Mouse (Mus musculus) neural tube, embryonic 12.5 days (tissue): Measurements from ENCODE around the gene Taar7b. TPM values are rescaled to one million over a fixed set of nuclear protein-coding genes. Genes with fewer than 3 reads are reported as not detected.

Experiments
- ATAC-seq: fragments of 200-750 bp; cut with Nextera tagmentation; 2 replicates; pipeline ENCODE4 v1.8.0; 2017; ENCODE audit warnings: low read depth, mild to moderate bottlenecking, moderate TSS enrichment, moderate library complexity; ENCODE audit not compliant: low FRiP score
- H3K27ac ChIP-seq: fragments of 300-500 bp; sonication (generic); 2 replicates; pipeline ENCODE4 v1.5.1; 2016
- H3K27me3 ChIP-seq: fragments of 300-500 bp; sonication (generic); replicated peaks from 2 replicates; pipeline ENCODE4 v1.6.1; 2016; ENCODE audit warnings: mild to moderate bottlenecking
- H3K36me3 ChIP-seq: fragments of 300-500 bp; sonication (generic); 2 replicates; pipeline ENCODE4 v1.6.1; 2016; ENCODE audit warnings: mild to moderate bottlenecking
- H3K4me1 ChIP-seq: fragments of 300-500 bp; sonication (generic); 2 replicates; pipeline ENCODE4 v1.6.1; 2016
- H3K4me2 ChIP-seq: fragments of 300-500 bp; sonication (generic); replicated peaks from 2 replicates; pipeline ENCODE4 v1.6.1; 2016; ENCODE audit warnings: mild to moderate bottlenecking
- H3K4me3 ChIP-seq: fragments of 300-500 bp; sonication (generic); 2 replicates; pipeline ENCODE4 v1.5.1; 2016
- H3K9ac ChIP-seq: fragments of 300-500 bp; sonication (generic); 2 replicates; pipeline ENCODE4 v1.6.1; 2016; ENCODE audit warnings: mild to moderate bottlenecking
- H3K9me3 ChIP-seq: fragments of 300-500 bp; sonication (generic); 2 replicates; pipeline ENCODE4 v1.6.1; 2016; ENCODE audit warnings: mild to moderate bottlenecking
- WGBS: fragments of 180-500 bp; shearing (Covaris S2); methylation state at CpG from one replicate; pipeline ENCODE4 v1.1.7; 2016; 5-methylcytosine and 5-hydroxymethylcytosine counted together
- polyA plus RNA-seq: library from polyadenylated mRNA; unstranded; fragments of >200 nt; fragmentation: Nextera tagmentation; extraction: Ambion mirVana; gene quantifications from 2 replicates; pipeline ENCODE4 v1.2.1, GENCODE M21; 2016

Taar7b gene
- polyA plus RNA-seq, 1 experiment from 2014 or later: not detected

- H3K4me2 ChIP-seq: no peak within 1 kb of the TSS
- no peaks in the 10 kb centered on the region for H3K4me1 ChIP-seq
- no peaks in the 10 kb centered on the region for H3K36me3 ChIP-seq
- no peak within 1 kb of the TSS for H3K27ac ChIP-seq
- 86% methylated on average over 3 of the region's 3 CpGs for WGBS
- H3K9me3 ChIP-seq: no peaks in the 10 kb centered on the region
- H3K27me3 ChIP-seq: no peaks in the 10 kb centered on the region
- no peak for ATAC-seq
- H3K9ac ChIP-seq: no peak within 1 kb of the TSS
- no peak within 1 kb of the TSS for H3K4me3 ChIP-seq
Observed at GRCm38 (mm10) chr10:23993381-23993780, 6.4 kb upstream of the Taar7b start, which contains the start of gene Taar7a. Gene Taar7a, minus strand, starts transcription at chr10:23993481.

GRCm38 (mm10) chr10:24006442-24006841 is 6.7 kb downstream of the Taar7b start:
- H3K4me3 ChIP-seq: no peak overlapping the region
- no peak overlapping the region for H3K27ac ChIP-seq
- 84% methylated on average over 1 of the region's 1 CpGs for WGBS
- no peaks in the 10 kb centered on the region for H3K27me3 ChIP-seq
- no peaks in the 10 kb centered on the region for H3K36me3 ChIP-seq
- ATAC-seq: no peak
- no peak overlapping the region for H3K9ac ChIP-seq
- no peaks in the 10 kb centered on the region for H3K9me3 ChIP-seq
- no peak overlapping the region for H3K4me2 ChIP-seq
- H3K4me1 ChIP-seq: no peaks in the 10 kb centered on the region

- no peaks in the 10 kb centered on the region for H3K36me3 ChIP-seq
- H3K4me1 ChIP-seq: no peaks in the 10 kb centered on the region
- no peak overlapping the region for H3K4me3 ChIP-seq
- no peaks in the 10 kb centered on the region for H3K27me3 ChIP-seq
- H3K9me3 ChIP-seq: no peaks in the 10 kb centered on the region
- no peak overlapping the region for H3K9ac ChIP-seq
- 69% methylated on average over 2 of the region's 2 CpGs for WGBS
- no peak overlapping the region for H3K27ac ChIP-seq
- H3K4me2 ChIP-seq: no peak overlapping the region
- no peak for ATAC-seq
Observed at GRCm38 (mm10) chr10:24007034-24007433, 7.3 kb downstream of the Taar7b start.

- 89% methylated on average over 1 of the region's 1 CpGs for WGBS
- no peak for ATAC-seq
- H3K27ac ChIP-seq: no peak overlapping the region
- H3K9ac ChIP-seq: no peak overlapping the region
- H3K27me3 ChIP-seq: no peaks in the 10 kb centered on the region
- H3K4me2 ChIP-seq: no peak overlapping the region
- H3K4me1 ChIP-seq: no peaks in the 10 kb centered on the region
- H3K9me3 ChIP-seq: no peaks in the 10 kb centered on the region
- no peaks in the 10 kb centered on the region for H3K36me3 ChIP-seq
- no peak overlapping the region for H3K4me3 ChIP-seq
Observed at GRCm38 (mm10) chr10:24008143-24008542, 8.4 kb downstream of the Taar7b start.

- no peaks in the 10 kb centered on the region for H3K4me1 ChIP-seq
- no peak for ATAC-seq
- H3K27ac ChIP-seq: no peak within 1 kb of the TSS
- no peak within 1 kb of the TSS for H3K4me3 ChIP-seq
- no peak within 1 kb of the TSS for H3K9ac ChIP-seq
- H3K4me2 ChIP-seq: no peak within 1 kb of the TSS
- no peaks in the 10 kb centered on the region for H3K9me3 ChIP-seq
- H3K36me3 ChIP-seq: no peaks in the 10 kb centered on the region
- H3K27me3 ChIP-seq: no peaks in the 10 kb centered on the region
Observed at GRCm38 (mm10) chr10:24026922-24027321, 27.2 kb downstream of the Taar7b start, which contains the start of gene Taar7d. Gene Taar7d, plus strand, starts transcription at chr10:24027222.

- Histone ChIP-seq H3K9ac (no peak overlapping the region), H3K4me1 (no peaks in the 10 kb centered on the region), H3K36me3 (no peaks in the 10 kb centered on the region), H3K27ac (no peak overlapping the region), H3K4me2 (no peak overlapping the region), H3K9me3 (no peaks in the 10 kb centered on the region), H3K4me3 (no peak overlapping the region), H3K27me3 (no peaks in the 10 kb centered on the region)
- ATAC-seq: no peak
Observed at GRCm38 (mm10) chr10:24031347-24031746, 31.6 kb downstream of the Taar7b start.

- no peak within 1 kb of the TSS for H3K4me3 ChIP-seq
- no peaks in the 10 kb centered on the region for H3K9me3 ChIP-seq
- H3K4me2 ChIP-seq: no peak within 1 kb of the TSS
- no peak within 1 kb of the TSS for H3K9ac ChIP-seq
- 88% methylated on average over 2 of the region's 2 CpGs for WGBS
- no peaks in the 10 kb centered on the region for H3K4me1 ChIP-seq
- no peaks in the 10 kb centered on the region for H3K36me3 ChIP-seq
- H3K27me3 ChIP-seq: no peaks in the 10 kb centered on the region
- no peak for ATAC-seq
- no peak within 1 kb of the TSS for H3K27ac ChIP-seq
Observed at GRCm38 (mm10) chr10:24037314-24037713, 37.6 kb downstream of the Taar7b start, which contains the start of gene Taar7e. Gene Taar7e, plus strand, starts transcription at chr10:24037614.

GRCm38 (mm10) chr10:24040120-24040869 is 40.6 kb downstream of the Taar7b start:
- Histone ChIP-seq H3K4me3 (no peak overlapping the region), H3K36me3 (no peaks in the 10 kb centered on the region), H3K4me1 (no peaks in the 10 kb centered on the region), H3K4me2 (no peak overlapping the region), H3K27me3 (no peaks in the 10 kb centered on the region), H3K27ac (no peak overlapping the region), H3K9ac (no peak overlapping the region), H3K9me3 (no peaks in the 10 kb centered on the region)
- no peak for ATAC-seq
- 81% methylated on average over 2 of the region's 2 CpGs for WGBS

GRCm38 (mm10) chr10:24049210-24049609 is 49.5 kb downstream of the Taar7b start, which contains the start of gene Taar7f:
Gene Taar7f, plus strand, starts transcription at chr10:24049510.
- H3K9ac ChIP-seq: no peak within 1 kb of the TSS
- H3K36me3 ChIP-seq: no peaks in the 10 kb centered on the region
- no peak within 1 kb of the TSS for H3K4me2 ChIP-seq
- H3K27me3 ChIP-seq: no peaks in the 10 kb centered on the region
- no peaks in the 10 kb centered on the region for H3K9me3 ChIP-seq
- no peak for ATAC-seq
- H3K27ac ChIP-seq: no peak within 1 kb of the TSS
- no peak within 1 kb of the TSS for H3K4me3 ChIP-seq
- no peaks in the 10 kb centered on the region for H3K4me1 ChIP-seq

Other genes starting within 250 kb of the Taar7b start
- 105 and 112 TPM in 2 replicates for gene Rps12, start 212.7 kb upstream of the Taar7b start, polyA plus RNA-seq
- gene Slc18b1, start 203.0 kb upstream of the Taar7b start, polyA plus RNA-seq: 12.0 and 16.7 TPM in 2 replicates
- gene Vnn3, start 148.5 kb upstream of the Taar7b start, polyA plus RNA-seq: not detected in 2 replicates
- gene Vnn1, start 105.3 kb upstream of the Taar7b start, polyA plus RNA-seq: 0.42 and 0.44 TPM in 2 replicates
- not detected in 2 replicates for gene Taar1, start 79.6 kb upstream of the Taar7b start, polyA plus RNA-seq
- not detected in 2 replicates for gene Taar2, start 61.4 kb upstream of the Taar7b start, polyA plus RNA-seq
- gene Taar3, start 50.4 kb upstream of the Taar7b start, polyA plus RNA-seq: not detected in 2 replicates
- not detected in 2 replicates for gene Taar4, start 39.4 kb upstream of the Taar7b start, polyA plus RNA-seq
- not detected in 2 replicates for gene Taar5, start 29.2 kb upstream of the Taar7b start, polyA plus RNA-seq
- not detected in 2 replicates for gene Taar6, start 14.3 kb upstream of the Taar7b start, polyA plus RNA-seq
- not detected in 2 replicates for gene Taar7a, start 6.5 kb upstream of the Taar7b start, polyA plus RNA-seq
- not detected in 2 replicates for gene Taar7d, start 27.3 kb downstream of the Taar7b start, polyA plus RNA-seq
- not detected in 2 replicates for gene Taar7e, start 37.7 kb downstream of the Taar7b start, polyA plus RNA-seq
- gene Taar7f, start 49.6 kb downstream of the Taar7b start, polyA plus RNA-seq: not detected in 2 replicates
- gene Taar8a, start 76.6 kb downstream of the Taar7b start, polyA plus RNA-seq: not detected in 2 replicates
- gene Taar8b, start 92.4 kb downstream of the Taar7b start, polyA plus RNA-seq: not detected in 2 replicates
- gene Taar8c, start 102.0 kb downstream of the Taar7b start, polyA plus RNA-seq: not detected in 2 replicates
- not detected in 2 replicates for gene Taar9, start 109.6 kb downstream of the Taar7b start, polyA plus RNA-seq
- 151 and 171 TPM in 2 replicates for gene Stx7, start 149.4 kb downstream of the Taar7b start, polyA plus RNA-seq
- 32.6 and 39.2 TPM in 2 replicates for gene Moxd1, start 223.6 kb downstream of the Taar7b start, polyA plus RNA-seq